Mouse (Mus musculus) stomach, embryonic 16.5 days (tissue): ENCODE results near the gene Krt19. TPM values are rescaled to one million over a fixed set of nuclear protein-coding genes. Genes with fewer than 3 reads are reported as not detected.

Experiments used
- polyA plus RNA-seq: library from polyadenylated mRNA; unstranded; fragments of >200 nt; fragmentation: Nextera tagmentation; extraction: Ambion mirVana; gene quantifications from 2 replicates; pipeline ENCODE4 v1.2.1, GENCODE M21; 2015

The Krt19 gene
- polyA plus RNA-seq, 1 experiment from 2014 or later: 1,141 TPM

Other genes with a start within 250 kb of the Krt19 start
- gene Krtap31-1, start 240.7 kb downstream of the Krt19 start, polyA plus RNA-seq: not detected in 2 replicates
- not detected in 2 replicates for gene Gm11565, start 233.9 kb downstream of the Krt19 start, polyA plus RNA-seq
- gene Krtap31-2, start 212.4 kb downstream of the Krt19 start, polyA plus RNA-seq: not detected in 2 replicates
- not detected in 2 replicates for gene Krtap9-5, start 200.2 kb downstream of the Krt19 start, polyA plus RNA-seq
- not detected in 2 replicates for gene Krtap29-1, start 169.6 kb downstream of the Krt19 start, polyA plus RNA-seq
- not detected in 2 replicates for gene Krtap16-1, start 162.1 kb downstream of the Krt19 start, polyA plus RNA-seq
- gene Krtap17-1, start 154.7 kb downstream of the Krt19 start, polyA plus RNA-seq: not detected in 2 replicates
- gene Krt33a, start 132.5 kb downstream of the Krt19 start, polyA plus RNA-seq: 0.23 and 0.34 TPM in 2 replicates
- 0.30 TPM in 1 of 2 replicates, not detected in the other for gene Krt33b, start 118.8 kb downstream of the Krt19 start, polyA plus RNA-seq
- gene Krt34, start 107.1 kb downstream of the Krt19 start, polyA plus RNA-seq: 3.2 and 4.2 TPM in 2 replicates
- 0.74 and 0.81 TPM in 2 replicates for gene Krt31, start 98.1 kb downstream of the Krt19 start, polyA plus RNA-seq
- 0.24 and 0.40 TPM in 2 replicates for gene Krt32, start 60.4 kb downstream of the Krt19 start, polyA plus RNA-seq
- gene Krt35, start 52.4 kb downstream of the Krt19 start, polyA plus RNA-seq: 0.76 and 1.5 TPM in 2 replicates
- 0.44 and 0.75 TPM in 2 replicates for gene Krt36, start 43.0 kb downstream of the Krt19 start, polyA plus RNA-seq
- gene Krt13, start 27.1 kb downstream of the Krt19 start, polyA plus RNA-seq: 1,856 and 2,859 TPM in 2 replicates
- gene Krt15, start 12.7 kb downstream of the Krt19 start, polyA plus RNA-seq: 1,477 and 1,759 TPM in 2 replicates
- gene Krt9, start 44.6 kb upstream of the Krt19 start, polyA plus RNA-seq: not detected in 2 replicates
- 46.4 and 67.1 TPM in 2 replicates for gene Krt14, start 58.9 kb upstream of the Krt19 start, polyA plus RNA-seq
- gene Krt16, start 100.2 kb upstream of the Krt19 start, polyA plus RNA-seq: 1.6 and 2.2 TPM in 2 replicates
- gene Krt17, start 112.4 kb upstream of the Krt19 start, polyA plus RNA-seq: 34.0 and 45.6 TPM in 2 replicates
- not detected in 2 replicates for gene Krt42, start 121.2 kb upstream of the Krt19 start, polyA plus RNA-seq
- gene Eif1, start 171.2 kb upstream of the Krt19 start, polyA plus RNA-seq: 1,614 and 1,638 TPM in 2 replicates
- gene Gast, start 185.7 kb upstream of the Krt19 start, polyA plus RNA-seq: 10.8 and 13.3 TPM in 2 replicates
- 13.2 and 13.5 TPM in 2 replicates for gene Hap1, start 207.5 kb upstream of the Krt19 start, polyA plus RNA-seq
- 247 and 328 TPM in 2 replicates for gene Jup, start 249.1 kb upstream of the Krt19 start, polyA plus RNA-seq